Mouse (Mus musculus) kidney, postnatal 0 days (tissue): Measurements from ENCODE around the gene Rundc1. TPM values are rescaled to one million over a fixed set of nuclear protein-coding genes. Genes with fewer than 3 reads are reported as not detected.
A peak's percentile ranks its signal among the peaks of the same experiment; 100 is the strongest.
"Not testable (repeated sequence)": the region's sequence is repeated elsewhere in the genome, so short reads cannot be mapped to it uniquely, and the experiment has no call there.

Experiments
- ATAC-seq: fragments of 200-750 bp; cut with Nextera tagmentation; replicated peaks from 2 replicates; pipeline ENCODE4 v1.8.0; 2017; ENCODE audit warnings: low read depth, moderate number of reproducible peaks, moderate TSS enrichment, moderate library complexity; ENCODE audit not compliant: low FRiP score
- DNase-seq: peaks from one replicate; pipeline ENCODE4 v3.0.0-alpha.2; 2016; ENCODE audit warnings: low spot score
- H3K27ac ChIP-seq: fragments of 300-500 bp; sonication (generic); 2 replicates; pipeline ENCODE4 v1.5.1; 2014; ENCODE audit warnings: mild to moderate bottlenecking
- H3K27me3 ChIP-seq: fragments of 300-500 bp; sonication (generic); 2 replicates; pipeline ENCODE4 v1.6.1; 2014; ENCODE audit warnings: low read length, mixed read lengths; ENCODE audit not compliant: insufficient read depth
- H3K36me3 ChIP-seq: fragments of 300-500 bp; sonication (generic); 2 replicates; pipeline ENCODE4 v1.6.1; 2014; ENCODE audit warnings: low read length, mixed read lengths; ENCODE audit not compliant: insufficient read depth
- H3K4me1 ChIP-seq: fragments of 300-500 bp; sonication (generic); replicated peaks from 2 replicates; pipeline ENCODE4 v1.6.1; 2014; ENCODE audit warnings: antibody characterized with exemption, low read length, mixed read lengths; ENCODE audit not compliant: insufficient read depth
- H3K4me2 ChIP-seq: fragments of 300-500 bp; sonication (generic); 2 replicates; pipeline ENCODE4 v1.6.1; 2014; ENCODE audit warnings: mild to moderate bottlenecking, low read length, moderate library complexity, mixed read lengths
- H3K4me3 ChIP-seq: fragments of 300-500 bp; sonication (generic); replicated peaks from 2 replicates; pipeline ENCODE4 v1.5.1; 2014; ENCODE audit warnings: low read depth, low read length
- H3K9ac ChIP-seq: fragments of 300-500 bp; sonication (generic); 2 replicates; pipeline ENCODE4 v1.6.1; 2014; ENCODE audit warnings: low read depth, low read length
- H3K9me3 ChIP-seq: fragments of 300-500 bp; sonication (generic); replicated peaks from 2 replicates; pipeline ENCODE4 v1.6.1; 2016; ENCODE audit warnings: low read length, inconsistent platforms, mixed read lengths
- CTCF ChIP-seq: IDR thresholded peaks from 2 replicates; pipeline ENCODE4 v1.5.1; 2016; ENCODE audit warnings: antibody characterized with exemption, low read depth, mild to moderate bottlenecking, moderate library complexity
- WGBS: fragments of 180-500 bp; shearing (Covaris S2); extraction: QIAGEN DNeasy Blood & Tissue Kit; methylation state at CpG from one replicate; pipeline ENCODE4 v1.1.7; 2014; 5-methylcytosine and 5-hydroxymethylcytosine counted together
- polyA plus RNA-seq: library from polyadenylated mRNA; unstranded; fragments of >200 nt; fragmentation: Nextera tagmentation; extraction: Ambion mirVana; gene quantifications from 2 replicates; pipeline ENCODE4 v1.2.1, GENCODE M21; 2015

Gene Rundc1
- polyA plus RNA-seq, 1 experiment from 2014 or later, result 19.6 TPM

- 0 out of 2 replicates have a peak, but pooled peaks cover 5% of the 10 kb centered on the region for H3K36me3 ChIP-seq
- H3K4me1 ChIP-seq, result peaks cover 18% of the 10 kb centered on the region; the same call in 1 of the 2 replicates
- peak within 1 kb of the TSS; percentile 87 for H3K27ac ChIP-seq
- ATAC-seq (peak; percentile 47; the same call in 1 of the 2 replicates), DNase-seq (peak; percentile 32)
- H3K27me3 ChIP-seq, result no peaks in the 10 kb centered on the region
- TF ChIP-seq CTCF, result no peak
- H3K9me3 ChIP-seq, result no peaks in the 10 kb centered on the region
- peak within 1 kb of the TSS; percentile 91 for H3K4me3 ChIP-seq
- H3K9ac ChIP-seq, result peak within 1 kb of the TSS; percentile 83
- WGBS, result 3% methylated on average over 23 of the region's 23 CpGs
- peak within 1 kb of the TSS; percentile 85 for H3K4me2 ChIP-seq
These were observed 607 bp upstream of the Rundc1 start, which contains the start of gene Gm27029 for GRCm38 (mm10) chr11:101424105-101424851. Gm27029 (minus strand) TSS chr11:101424796.

- Histone ChIP-seq H3K9ac (0 out of 2 replicates have a peak overlapping the region, but pooled peaks have one; percentile 83), H3K27ac (no peak overlapping the region), H3K4me3 (peak overlapping the region; percentile 91), H3K36me3 (peaks cover 11% of the 10 kb centered on the region), H3K27me3 (no peaks in the 10 kb centered on the region), H3K4me2 (peak overlapping the region; percentile 85), H3K4me1 (peaks cover 18% of the 10 kb centered on the region; the same call in 1 of the 2 replicates), H3K9me3 (no peaks in the 10 kb centered on the region)
- no peak for ATAC-seq
- no peak for TF ChIP-seq CTCF
- DNase-seq, result peak; percentile 4
- 58% methylated on average over 8 of the region's 8 CpGs for WGBS
These were observed 1.3 kb downstream of the Rundc1 start for GRCm38 (mm10) chr11:101426165-101426564.

GRCm38 (mm10) chr11:101431327-101431726, 6.4 kb downstream of the Rundc1 start:
- DNase-seq, result no peak
- Histone ChIP-seq H3K9ac (no peak overlapping the region), H3K9me3 (no peaks in the 10 kb centered on the region), H3K27ac (no peak overlapping the region), H3K36me3 (peaks cover 49% of the 10 kb centered on the region), H3K4me2 (no peak overlapping the region), H3K27me3 (no peaks in the 10 kb centered on the region), H3K4me3 (no peak overlapping the region), H3K4me1 (peaks cover 3% of the 10 kb centered on the region; the same call in 1 of the 2 replicates)
- WGBS, result 92% methylated on average over 9 of the region's 9 CpGs
- no peak for TF ChIP-seq CTCF
- ATAC-seq, result no peak

- ATAC-seq, result no peak
- DNase-seq, result no peak
- no peaks in the 10 kb centered on the region for H3K4me1 ChIP-seq
- no peak overlapping the region for H3K4me2 ChIP-seq
- peaks cover 49% of the 10 kb centered on the region for H3K36me3 ChIP-seq
- no peak overlapping the region for H3K9ac ChIP-seq
- no peak for TF ChIP-seq CTCF
- 91% methylated on average over 13 of the region's 13 CpGs for WGBS
- H3K9me3 ChIP-seq, result no peaks in the 10 kb centered on the region
- no peaks in the 10 kb centered on the region for H3K27me3 ChIP-seq
- H3K27ac ChIP-seq, result no peak overlapping the region
- no peak overlapping the region for H3K4me3 ChIP-seq
These were observed 8.5 kb downstream of the Rundc1 start for GRCm38 (mm10) chr11:101433396-101433795.

GRCm38 (mm10) chr11:101435831-101436230, 10.9 kb downstream of the Rundc1 start:
- H3K4me2 ChIP-seq, result no peak overlapping the region
- 87% methylated on average over 4 of the region's 4 CpGs for WGBS
- ATAC-seq (no peak), DNase-seq (no peak)
- H3K27ac ChIP-seq, result no peak overlapping the region
- H3K36me3 ChIP-seq, result peaks cover 38% of the 10 kb centered on the region
- H3K4me3 ChIP-seq, result no peak overlapping the region
- H3K4me1 ChIP-seq, result no peaks in the 10 kb centered on the region
- no peaks in the 10 kb centered on the region for H3K9me3 ChIP-seq
- no peak overlapping the region for H3K9ac ChIP-seq
- no peak for TF ChIP-seq CTCF
- no peaks in the 10 kb centered on the region for H3K27me3 ChIP-seq

DNA sequence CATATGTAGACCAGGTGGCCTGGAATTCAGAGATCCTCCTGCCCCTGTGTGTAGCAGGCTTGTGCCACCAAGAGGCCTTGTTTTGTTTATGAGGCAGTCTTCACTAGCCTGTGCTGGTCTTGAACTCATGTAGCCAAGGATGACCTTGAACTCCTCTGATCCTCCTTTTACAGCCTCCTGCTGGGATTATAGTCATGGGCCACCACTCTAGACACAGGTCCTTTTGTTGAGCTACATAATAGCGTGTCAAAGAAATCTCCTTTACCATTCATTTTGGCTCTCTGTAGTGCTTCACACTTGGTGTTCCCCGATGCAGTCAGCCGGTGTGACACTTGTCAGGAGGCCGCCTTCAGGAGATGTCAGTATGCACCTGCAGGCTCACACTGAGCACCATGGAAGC, 12.0 kb downstream of the Rundc1 start:
- H3K4me3 ChIP-seq, result no peak overlapping the region
- H3K27me3 ChIP-seq, result no peaks in the 10 kb centered on the region
- DNase-seq, result no peak
- H3K4me1 ChIP-seq, result no peaks in the 10 kb centered on the region
- peaks cover 30% of the 10 kb centered on the region for H3K36me3 ChIP-seq
- 86% methylated on average over 4 of the region's 4 CpGs for WGBS
- no peak overlapping the region for H3K9ac ChIP-seq
- ATAC-seq, result no peak
- H3K27ac ChIP-seq, result no peak overlapping the region
- no peak overlapping the region for H3K4me2 ChIP-seq
- TF ChIP-seq CTCF, result no peak
- no peaks in the 10 kb centered on the region for H3K9me3 ChIP-seq

GRCm38 (mm10) chr11:101438006-101438405, 13.1 kb downstream of the Rundc1 start:
- not testable (repeated sequence) for H3K27me3 ChIP-seq, ATAC-seq, H3K27ac ChIP-seq, H3K9ac ChIP-seq, DNase-seq, H3K9me3 ChIP-seq, H3K4me1 ChIP-seq, H3K4me2 ChIP-seq, H3K4me3 ChIP-seq
- 52% methylated on average over 3 of the region's 3 CpGs for WGBS
- H3K36me3 ChIP-seq, result peaks cover 22% of the 10 kb centered on the region

- ATAC-seq, DNase-seq, H3K9me3 ChIP-seq, H3K27ac ChIP-seq, H3K27me3 ChIP-seq, H3K4me1 ChIP-seq, H3K9ac ChIP-seq: not testable (repeated sequence)
- Histone ChIP-seq H3K36me3 (peaks cover 17% of the 10 kb centered on the region), H3K4me3 (peak overlapping the region; percentile 23; the same call in 1 of the 2 replicates), H3K4me2 (peak overlapping the region; percentile 49; the same call in 1 of the 2 replicates)
- 36% methylated on average over 15 of the region's 15 CpGs for WGBS
These were observed 16.7 kb downstream of the Rundc1 start for GRCm38 (mm10) chr11:101441450-101442126.
